Mouse (Mus musculus): ENCODE measurements around the gene Lsr.

Lsr gene

DNA sequence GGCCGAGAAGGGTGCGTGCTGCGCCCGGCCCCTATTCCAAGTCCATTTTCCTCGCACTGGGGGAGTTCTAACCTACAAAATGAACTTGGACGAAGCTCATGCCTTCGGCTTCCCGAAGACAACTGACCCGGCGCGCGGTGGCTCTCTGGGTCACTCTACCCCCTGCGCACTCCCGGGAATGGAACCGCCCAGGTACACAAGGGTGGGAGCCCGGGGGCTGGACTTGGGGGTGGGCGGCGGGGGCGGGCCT is at the start of gene Lsr:
TSS of gene Lsr (minus strand) at position 214 of the 250 bp plus-strand sequence.
- CTCF ChIA-PET, result no interaction called here

DNA sequence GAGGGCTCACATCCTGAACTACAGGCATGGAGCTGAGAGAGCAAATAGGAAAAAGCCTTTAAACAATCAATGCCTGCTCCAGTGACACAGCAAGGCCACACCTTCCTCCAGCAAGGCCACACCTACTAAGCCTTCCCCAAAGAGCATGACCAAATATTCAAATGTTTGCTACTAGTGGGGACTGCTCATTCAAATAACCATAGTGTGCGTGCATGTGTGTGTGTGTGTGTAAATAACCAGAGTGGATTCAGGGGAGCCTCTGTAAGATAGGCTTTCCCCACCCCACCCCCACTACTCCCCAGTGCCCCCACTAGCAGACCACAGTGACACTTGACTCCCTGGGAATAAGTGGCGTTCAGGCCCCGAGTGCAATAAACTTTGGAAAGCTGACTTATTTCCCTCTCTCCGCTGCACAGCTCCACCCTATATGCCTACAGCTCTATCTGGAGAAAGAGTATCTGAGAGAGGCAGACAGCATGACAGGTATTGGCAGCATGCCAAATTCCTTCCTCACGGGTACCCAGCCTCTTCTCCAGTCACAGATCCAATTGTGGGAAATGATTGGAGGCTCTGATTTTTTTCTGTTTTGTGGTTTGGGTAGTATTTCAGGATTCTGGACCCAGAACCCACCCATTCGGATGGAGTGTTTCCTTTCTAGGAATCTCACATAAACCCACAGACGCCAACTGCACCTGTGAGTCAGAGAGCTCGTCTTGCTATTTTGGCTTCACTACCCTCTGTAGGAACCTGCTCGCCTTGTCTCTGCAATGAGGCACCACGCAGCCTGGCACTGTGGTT is 44.0 kb upstream of the Lsr start:
- CTCF ChIA-PET, result interaction anchor here (0.6 kb wide), 1 partner anchor 25 kb away, joined by 8 read pairs; no protein-coding TSS in a partner anchor

DNA sequence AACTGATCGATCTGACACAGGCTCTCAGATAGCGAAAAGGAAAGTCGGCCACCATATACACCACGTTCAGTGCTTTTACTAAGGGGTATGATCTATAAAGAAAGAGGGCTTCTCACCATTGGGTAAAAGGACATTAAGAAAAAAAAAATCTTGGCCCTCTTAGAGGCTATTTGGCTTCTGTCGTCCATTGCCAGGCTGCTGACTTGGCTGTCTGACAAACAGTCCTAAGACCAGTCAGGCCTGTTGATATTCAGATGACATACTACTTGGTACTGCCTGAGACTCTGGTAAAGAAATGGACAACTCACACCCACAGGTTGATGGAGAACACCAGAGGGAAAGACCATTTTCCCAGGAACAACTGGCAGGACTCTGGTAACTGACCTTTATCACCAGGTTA is 39.7 kb upstream of the Lsr start:
- CTCF ChIA-PET, result no interaction called here

DNA sequence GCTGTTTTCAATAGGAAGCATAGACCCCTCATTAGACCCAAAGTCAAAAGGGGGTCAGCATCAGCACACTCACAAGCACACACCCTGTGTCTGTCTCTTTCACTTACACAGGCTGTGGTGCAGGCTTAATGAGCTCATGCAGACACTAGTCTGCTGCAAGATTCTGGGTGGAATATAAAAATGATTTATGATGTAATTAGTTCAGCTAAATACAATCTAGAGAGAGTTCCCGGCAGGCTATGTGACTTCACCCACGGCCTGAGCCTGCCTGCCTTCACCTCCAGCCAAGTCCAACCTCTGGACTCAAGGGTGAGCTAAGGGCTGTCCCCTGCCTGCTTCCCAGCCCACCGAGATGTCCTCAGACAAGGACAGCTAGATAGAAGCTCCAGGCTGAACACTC is 35.6 kb upstream of the Lsr start:
- CTCF ChIA-PET, result no interaction called here

DNA sequence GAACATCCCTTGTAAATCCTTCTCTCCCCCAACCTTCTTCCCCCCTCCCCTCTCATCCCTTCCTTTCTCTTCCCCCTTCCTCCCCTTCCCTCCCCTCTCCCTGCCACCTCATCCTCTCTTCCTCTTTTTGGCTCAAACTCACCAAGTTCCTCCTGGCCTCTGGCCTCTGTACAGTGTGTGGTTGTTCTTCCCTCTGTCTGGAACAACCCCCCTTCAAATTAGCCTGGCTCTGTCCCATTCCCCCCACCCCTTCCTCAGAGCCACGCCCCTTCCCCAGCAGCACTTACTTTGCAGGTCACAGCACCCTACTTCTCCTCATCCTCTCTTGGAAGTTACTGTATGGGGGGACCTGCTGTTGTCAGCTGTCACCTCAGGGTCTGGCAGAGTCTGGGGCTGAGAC is 34.9 kb upstream of the Lsr start:
- CTCF ChIA-PET, result interaction anchor here (0.5 kb wide), 1 partner anchor 323 kb away, joined by 22 read pairs; no protein-coding TSS in a partner anchor

DNA sequence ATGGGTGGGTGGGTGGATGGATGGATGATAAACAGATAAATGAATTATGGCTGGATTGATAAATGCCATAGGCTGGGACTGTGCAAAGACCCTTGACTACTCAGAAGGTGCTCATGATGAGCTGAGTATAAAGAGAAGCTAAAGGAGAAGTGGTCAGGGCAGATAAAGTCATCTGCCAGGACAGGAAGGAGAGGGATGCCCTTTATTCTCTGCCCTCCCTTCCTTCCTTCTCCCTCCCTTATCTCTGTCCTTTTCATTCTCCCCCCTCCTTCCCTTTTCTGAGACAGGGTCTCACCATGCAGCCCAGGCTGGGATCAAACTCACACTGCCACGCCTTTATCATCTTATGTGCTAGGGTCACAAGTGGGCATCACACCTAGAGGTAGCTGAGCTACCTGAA is 34.5 kb upstream of the Lsr start:
- CTCF ChIA-PET, result interaction anchor here (0.5 kb wide), 1 partner anchor 323 kb away, joined by 22 read pairs; no protein-coding TSS in a partner anchor

DNA sequence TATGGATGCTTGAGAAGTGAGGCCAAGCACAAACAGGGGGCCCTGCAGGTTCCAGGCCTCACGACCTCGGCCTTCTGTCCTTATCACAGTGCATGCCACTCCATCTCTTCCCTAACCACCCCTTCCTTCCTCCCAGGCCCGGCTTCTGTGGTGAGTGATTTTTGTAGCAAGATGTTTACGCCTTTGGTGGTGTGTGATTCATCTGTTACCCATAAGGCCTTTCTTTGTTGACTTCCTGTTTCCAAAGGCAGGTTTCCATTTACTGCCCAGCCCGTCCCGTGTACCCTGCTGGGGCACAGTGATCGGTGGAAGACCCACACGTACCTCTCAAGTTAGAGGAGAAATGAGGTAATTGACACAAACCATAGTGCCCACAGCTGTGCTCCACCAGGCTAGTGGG is 29.4 kb upstream of the Lsr start:
- CTCF ChIA-PET, result interaction anchor here (0.6 kb wide), 1 partner anchor 435 kb away, joined by 3 read pairs; no protein-coding TSS in a partner anchor

DNA sequence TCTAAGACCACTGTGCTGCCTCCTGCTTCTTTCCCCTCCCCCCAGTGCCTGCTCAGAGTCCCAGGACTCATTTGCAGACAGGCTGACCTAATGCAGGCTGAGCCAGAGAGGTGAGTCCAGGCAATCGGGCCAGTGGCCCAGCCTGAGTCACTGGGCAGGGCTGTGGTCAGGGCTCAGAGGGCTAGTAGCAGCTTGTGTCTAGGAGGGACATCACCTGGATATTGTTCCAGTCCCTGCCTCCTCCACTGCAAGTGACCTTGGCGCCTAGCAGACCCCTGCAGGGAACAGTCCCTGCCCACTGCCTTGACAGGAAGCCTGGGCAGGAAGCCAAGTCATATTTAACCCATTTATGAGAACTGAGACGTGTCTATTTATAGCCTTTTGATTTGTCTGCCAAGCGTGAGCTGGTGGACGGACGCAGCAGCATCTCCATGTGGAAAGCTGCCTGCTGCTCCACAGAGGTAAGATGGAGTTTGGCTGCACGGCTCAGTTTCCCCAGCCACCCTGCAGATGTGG is 27.3 kb upstream of the Lsr start:
- CTCF ChIA-PET, result interaction anchor here (0.5 kb wide), 1 partner anchor 32 kb away, joined by 10 read pairs; no protein-coding TSS in a partner anchor

DNA sequence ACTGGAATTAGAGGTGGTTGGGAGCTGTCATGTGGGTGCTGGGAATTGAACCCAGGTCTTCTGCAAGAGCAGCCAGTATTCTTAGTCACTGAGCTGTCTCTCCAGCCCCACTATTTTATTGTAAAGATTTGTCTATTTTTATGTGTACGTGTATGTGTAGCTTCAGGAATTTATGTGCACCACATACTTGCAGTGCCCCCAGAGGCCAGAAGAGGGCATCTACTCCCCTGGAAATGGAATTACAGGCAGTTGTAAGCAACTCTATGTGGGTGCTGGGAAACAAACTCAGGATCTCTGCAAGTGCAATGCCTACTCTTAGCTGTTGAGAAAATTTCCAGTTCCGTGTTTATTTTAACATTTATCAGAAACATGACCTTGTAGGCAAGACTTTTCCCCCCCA is 23.2 kb upstream of the Lsr start:
- CTCF ChIA-PET, result no interaction called here

DNA sequence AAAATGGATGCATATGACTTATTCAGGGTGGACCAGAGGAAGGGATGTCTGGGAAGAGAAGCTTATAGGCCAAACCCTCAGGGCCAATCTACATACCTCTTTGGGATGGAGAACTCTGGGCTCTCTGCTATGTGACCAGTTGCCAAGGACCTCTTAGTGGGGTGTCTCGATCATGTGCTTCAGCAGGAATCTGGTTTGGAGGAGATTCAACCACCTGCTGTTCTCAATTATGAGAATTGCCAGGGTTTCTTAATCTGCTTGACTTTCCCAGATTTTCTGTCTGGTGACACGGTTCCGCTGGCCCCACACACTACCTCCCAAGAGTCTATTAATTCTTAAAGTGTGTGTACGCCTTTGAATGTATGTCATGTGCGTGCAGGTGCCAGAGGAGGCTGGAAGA is 20.7 kb upstream of the Lsr start:
- CTCF ChIA-PET, result no interaction called here

DNA sequence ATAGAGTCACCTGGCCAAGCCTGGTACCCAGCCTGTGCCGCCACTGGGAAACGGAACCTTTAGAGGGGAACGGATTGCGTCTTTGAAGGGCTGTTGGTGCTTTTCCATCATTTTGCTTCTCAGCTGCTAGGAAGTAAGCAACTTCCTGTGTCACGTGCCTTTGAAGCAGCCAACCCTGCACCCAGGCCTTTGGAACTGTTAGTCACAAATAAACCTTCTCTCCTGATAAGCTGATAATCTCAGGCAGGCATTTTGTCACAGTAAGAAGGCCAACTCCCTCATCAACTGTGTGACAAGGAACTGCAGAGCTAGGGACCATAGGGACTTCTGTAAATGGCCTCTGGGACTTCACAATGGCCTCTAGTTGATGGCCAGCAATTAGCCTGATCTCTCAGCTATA is 18.9 kb upstream of the Lsr start:
- CTCF ChIA-PET, result no interaction called here

DNA sequence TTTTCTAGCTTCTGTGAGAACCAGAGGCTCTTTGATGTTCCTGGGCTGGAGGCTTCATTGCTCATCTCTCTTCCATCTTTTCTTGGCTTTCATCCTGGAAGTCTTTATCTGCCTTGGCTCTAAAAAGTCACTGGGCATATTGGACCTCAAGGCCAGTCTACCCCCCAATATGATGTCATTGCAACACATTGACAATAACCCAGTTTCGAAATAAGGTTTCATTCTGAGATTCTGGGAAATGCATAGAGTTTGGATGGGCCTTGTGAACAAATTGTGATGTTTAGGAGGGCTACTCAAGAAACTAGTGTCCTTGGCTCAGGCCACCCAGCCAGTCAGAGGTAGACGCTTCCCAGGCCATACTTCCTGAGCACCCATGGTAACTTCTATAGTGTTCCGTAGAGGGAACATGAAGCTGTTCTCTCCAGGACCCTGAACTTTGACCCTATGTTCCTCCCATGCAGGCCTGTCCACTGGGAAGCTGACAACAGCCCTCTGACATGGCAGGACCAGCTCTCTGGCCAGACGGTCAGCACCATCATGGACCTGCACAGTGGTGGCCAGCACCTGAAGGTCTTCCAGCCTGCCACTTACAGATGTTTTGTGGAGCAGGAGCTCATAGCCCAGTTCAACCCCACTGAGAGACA is 15.4 kb upstream of the Lsr start:
- CTCF ChIA-PET, result interaction anchor here (1.0 kb wide), 1 partner anchor 35 kb away, joined by 3 read pairs; no protein-coding TSS in a partner anchor

DNA sequence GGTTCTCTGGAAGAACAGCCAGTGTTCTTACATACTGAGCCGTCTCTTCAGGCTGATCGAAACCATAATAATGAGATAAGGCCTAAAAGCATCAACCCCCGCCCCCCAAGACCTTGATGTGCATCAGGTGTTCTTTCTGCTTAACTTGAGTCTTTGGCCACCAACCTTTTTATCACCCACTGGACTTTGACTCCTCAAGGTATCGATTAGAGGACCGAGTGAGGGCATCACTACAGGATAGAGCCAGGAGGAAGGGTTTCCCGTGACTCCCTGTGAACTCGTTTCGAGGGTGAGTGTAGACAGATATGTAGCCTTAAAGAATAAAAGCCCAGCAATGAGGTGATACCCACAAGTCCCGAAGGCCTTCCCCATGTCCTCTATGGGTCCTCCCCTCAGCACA is 12.1 kb upstream of the Lsr start:
- CTCF ChIA-PET, result no interaction called here

DNA sequence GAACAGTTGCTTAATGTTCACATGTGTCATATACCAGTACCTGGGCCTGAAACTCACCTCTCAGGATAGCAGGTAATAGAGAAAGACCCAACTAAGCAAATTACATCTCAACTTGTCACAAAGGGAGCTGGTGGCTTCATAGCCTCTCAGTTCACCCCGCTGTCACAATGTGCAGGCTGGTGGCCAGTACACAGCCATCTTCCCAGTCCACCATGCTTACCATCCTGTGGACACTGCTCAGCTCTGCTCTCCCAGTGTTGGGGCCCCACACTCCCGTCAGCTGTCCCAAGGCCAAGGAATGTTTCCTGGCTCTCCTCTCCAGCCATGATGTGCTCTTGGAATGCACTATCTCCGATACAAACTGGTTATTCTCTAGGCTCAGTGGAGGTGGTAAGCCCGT is 8.4 kb upstream of the Lsr start:
- CTCF ChIA-PET, result no interaction called here

DNA sequence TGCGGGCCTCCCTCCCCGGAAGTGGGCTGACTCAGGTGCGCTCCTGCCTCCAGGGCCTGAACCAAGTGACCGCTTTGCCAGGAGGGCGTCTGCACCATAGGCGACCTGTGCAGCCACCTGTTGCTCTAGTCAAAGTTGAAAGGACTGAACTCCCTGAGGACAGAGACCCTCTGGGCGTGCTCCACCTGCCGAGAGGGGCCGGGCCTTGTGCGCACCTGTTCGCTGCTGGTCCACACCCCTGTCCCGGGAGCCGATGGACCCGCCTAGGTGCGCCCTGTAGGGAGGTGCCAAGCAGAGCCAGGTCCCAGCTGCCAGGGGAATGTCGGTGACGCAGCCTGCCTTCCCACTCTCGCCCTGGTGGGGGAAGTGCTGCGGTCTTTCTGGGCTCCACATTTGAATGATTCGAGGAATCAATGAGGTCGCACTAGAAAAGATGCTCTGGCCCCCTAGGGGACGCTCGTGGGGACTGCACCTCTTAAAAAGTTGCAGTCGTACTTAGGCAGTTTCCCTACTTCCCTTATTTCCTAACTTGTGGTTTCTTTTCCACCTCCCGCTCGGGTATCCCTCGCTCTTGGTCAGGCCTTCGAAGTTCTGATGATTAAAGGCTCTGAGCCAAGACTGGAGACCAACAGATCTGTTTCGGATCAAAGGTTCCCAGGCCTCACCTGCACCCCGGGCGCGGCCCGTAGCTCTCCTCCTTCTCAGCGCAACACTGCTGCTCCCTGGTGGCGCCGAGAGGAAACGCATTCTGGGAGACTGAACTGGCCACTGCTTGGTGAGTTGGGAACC is 431 bp upstream of the Lsr start, which contains the start of gene Fam187b:
TSS of gene Fam187b (plus strand) at position 290 of the 789 bp plus-strand sequence.
- CTCF ChIA-PET, result interaction anchor here (0.5 to 1.3 kb wide), 2 partner anchors 101 to 533 kb away, joined by 3 to 10 read pairs; no protein-coding TSS in a partner anchor

DNA sequence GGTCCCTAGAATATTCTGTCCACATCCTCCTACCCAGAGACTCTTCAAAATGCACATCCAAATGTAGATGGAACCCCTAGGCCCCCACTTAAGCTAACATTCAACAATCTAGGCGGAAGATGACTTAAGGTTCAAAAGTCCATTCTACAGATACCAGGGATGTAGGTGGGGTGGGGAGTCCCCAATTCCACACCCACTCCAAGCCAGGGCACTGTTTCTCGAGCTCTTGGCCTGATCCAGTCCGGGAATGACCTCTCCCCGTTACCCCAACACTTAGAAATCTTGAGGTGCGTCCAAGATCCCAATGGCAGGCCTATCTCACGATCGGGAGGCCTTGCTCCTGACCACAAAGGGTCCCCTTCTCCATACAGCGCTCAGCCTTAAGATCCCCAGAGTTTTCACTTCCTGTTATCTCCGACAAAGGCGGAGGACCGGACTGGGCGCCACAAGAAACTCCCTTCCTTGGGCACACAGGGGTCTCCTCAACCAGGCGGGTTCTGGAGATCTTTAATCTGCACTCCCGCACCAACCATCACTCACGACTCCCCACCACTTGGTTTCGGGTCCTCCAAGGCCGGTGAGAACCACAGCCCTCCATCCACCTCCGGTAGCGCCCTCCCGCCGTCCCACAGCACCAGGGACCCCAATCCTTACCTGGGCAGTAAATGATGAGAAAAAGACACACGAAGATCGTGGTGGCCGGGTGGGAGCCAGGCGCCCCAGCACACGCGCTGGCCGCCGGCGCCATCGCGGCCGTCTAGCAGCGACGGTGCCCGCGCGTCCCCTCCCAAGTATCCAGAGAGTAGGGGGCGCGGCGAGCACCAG is 626 bp downstream of the Lsr start:
- CTCF ChIA-PET, result no interaction called here

DNA sequence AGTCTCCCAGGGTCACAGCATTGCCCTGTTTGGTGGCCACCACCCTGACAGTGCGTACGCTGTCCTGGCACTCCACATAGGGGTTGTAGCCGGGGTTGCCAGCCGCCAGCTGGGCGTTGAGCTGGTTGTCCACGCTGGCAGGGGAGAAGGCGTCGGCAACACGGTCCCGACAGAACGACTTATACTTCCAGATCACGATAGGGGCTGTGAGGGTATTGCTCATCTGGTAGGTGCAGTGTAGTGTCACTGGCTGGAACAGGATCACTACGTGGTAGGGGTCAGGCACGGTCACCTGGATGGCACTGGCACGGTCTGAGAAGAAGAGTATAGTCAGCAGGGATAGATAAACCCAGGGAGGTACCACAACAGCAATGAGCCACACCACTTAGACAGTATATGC is 1.4 kb downstream of the Lsr start:
- CTCF ChIA-PET, result no interaction called here

DNA sequence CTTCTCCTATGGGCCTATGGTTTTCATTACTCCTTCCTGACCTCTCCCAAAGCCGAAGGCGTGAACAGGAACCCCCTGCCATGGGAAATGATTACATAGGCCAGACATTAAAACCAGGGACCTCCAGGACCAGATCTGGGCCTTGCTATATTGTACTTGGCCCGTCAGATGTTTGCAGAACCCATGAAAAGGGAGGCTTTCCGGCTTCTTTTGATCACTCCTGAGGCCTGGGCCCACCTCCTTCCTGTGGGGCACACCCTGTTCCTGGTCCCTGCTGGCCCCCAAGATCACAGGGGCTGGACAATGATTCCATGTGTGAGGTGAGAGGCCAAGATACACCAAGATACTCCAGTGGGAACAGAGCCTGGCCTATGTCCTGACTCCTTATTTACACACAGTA is 4.1 kb downstream of the Lsr start:
- CTCF ChIA-PET, result no interaction called here

DNA sequence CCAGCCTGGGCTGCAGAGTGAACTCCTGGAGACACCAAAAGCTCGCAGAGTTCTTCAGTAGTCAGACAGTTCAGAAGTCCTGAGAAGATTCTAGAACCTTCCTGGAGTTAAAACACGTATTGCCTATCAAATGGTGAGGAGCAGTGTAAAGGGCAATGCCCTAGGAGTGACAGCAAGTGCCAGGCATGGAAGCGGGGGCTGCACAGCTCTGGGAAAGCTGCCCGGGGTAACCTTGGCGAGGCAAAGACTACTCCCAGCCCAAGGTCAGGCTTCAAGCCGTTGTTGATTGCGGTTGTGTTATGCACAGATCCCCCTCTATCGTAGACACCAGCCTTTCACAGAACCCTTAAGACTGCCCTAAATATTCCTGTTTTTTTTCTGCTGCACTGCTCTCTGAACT is 4.7 kb downstream of the Lsr start:
- CTCF ChIA-PET, result no interaction called here

DNA sequence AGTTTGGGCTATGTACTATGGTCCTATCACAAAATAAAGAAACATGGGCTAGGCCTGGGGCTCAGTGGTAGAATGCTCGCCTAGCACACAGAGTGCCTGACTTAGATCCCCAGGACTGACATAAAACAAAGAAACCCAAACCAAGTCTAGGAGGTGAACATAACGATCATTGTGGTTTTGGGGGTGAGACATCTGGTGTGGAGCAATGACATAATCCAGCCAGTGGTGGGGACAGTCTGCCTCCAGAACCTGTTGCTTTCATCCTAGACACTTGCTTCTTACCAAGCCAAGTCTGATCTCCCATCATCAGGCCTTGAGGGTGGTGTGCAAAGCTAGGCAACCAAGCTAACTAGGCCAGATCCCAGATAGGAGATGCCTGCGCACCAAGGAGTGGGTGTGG is 6.6 kb downstream of the Lsr start:
- CTCF ChIA-PET, result interaction anchor here (0.6 kb wide), 1 partner anchor 92 kb away, joined by 6 read pairs; the partner anchor contains the start of gene Lgi4

DNA sequence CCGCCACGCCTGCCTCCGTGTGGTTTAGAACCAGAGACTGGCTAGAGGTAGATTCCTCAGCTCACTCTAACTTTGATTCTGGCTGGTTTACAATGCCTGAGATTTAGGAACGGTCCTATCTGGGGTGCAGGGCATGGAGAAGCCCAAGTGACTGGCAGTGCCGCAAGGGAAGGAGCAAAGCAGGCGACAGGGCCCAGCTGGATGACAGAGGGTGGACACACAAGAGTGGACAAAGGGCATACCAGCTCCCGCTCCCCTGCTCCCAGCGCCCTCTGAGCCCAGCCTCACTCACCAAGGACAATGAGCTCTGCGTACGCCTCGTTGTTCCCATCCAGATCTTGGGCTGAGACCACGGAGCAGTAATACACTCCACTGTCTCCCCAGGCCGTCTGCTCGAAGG is 7.6 kb downstream of the Lsr start:
- CTCF ChIA-PET, result no interaction called here
